Mouse (Mus musculus): Measurements from ENCODE around the gene Foxd4.

GRCm38 (mm10) chr19:24945521-24946262 is 44.7 kb upstream of the Foxd4 start:
- TF ChIP-seq CTCF (IDR thresholded peaks at IDR 0.05; ENCODE audit: extremely low read depth, insufficient read length, insufficient replicate concordance, low read depth, low read length): no peak
- TF ChIP-seq POLR2A (IDR thresholded peaks at IDR 0.05; ENCODE audit: low read depth, low read length): no peak
